Mouse (Mus musculus): ENCODE results near the gene Gm21783. TPM values are rescaled to one million over a fixed set of nuclear protein-coding genes. Genes with fewer than 3 reads are reported as not detected.
"Not testable (repeated sequence)": the region's sequence is repeated elsewhere in the genome, so short reads cannot be mapped to it uniquely, and the experiment has no call there.

The Gm21783 gene
- polyA plus RNA-seq (2014; fragmentation: Nextera tagmentation; extraction: Ambion mirVana) = not detected in 2 replicates

DNA sequence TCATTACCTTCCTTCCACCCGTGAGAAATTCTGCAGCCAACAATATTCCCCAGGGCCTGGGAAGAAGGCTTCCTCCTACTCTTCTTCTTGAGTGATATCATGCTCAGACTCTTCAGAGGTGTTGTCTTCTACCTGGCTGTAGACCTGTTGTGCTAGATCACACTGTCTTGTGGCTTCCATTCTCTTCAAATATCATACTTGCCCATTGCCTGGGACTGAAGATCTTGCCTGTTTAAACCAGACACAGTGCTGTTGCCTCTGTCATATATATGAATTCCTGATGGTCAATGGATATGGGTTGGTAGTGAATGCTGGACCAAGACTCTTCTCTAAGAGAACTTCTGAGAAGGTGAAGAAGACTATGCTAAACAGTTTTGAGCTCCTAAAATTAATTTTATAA, at the start of gene Gm21783:
Gene Gm21783 (minus strand): TSS at position 101 of the 400 bp plus-strand sequence.
- WGBS = no CpG with 5 or more reads among the region's 1 CpGs
- not testable (repeated sequence) for H3K27me3 ChIP-seq (ENCODE audit: control insufficient read depth, insufficient read depth, low read length); H3K4me1 ChIP-seq (replicated peaks; ENCODE audit: control insufficient read depth, insufficient read depth, low read length); H3K9me3 ChIP-seq (ENCODE audit: control insufficient read depth, low read length); H3K4me3 ChIP-seq (replicated peaks; ENCODE audit: low read length); DNase-seq (ENCODE audit: low spot score); ATAC-seq (ENCODE audit: low FRiP score); H3K9ac ChIP-seq; H3K36me3 ChIP-seq (replicated peaks; ENCODE audit: control insufficient read depth, insufficient read depth); H3K27ac ChIP-seq; H3K4me2 ChIP-seq (replicated peaks)
